Mouse (Mus musculus) cerebellum, adult 9-10 months (tissue): Measurements from ENCODE around the gene Kcnd1.

Experiments used
- DNase-seq: peaks from one replicate; pipeline ENCODE4 v3.0.0; 2022

The Kcnd1 gene

DNA sequence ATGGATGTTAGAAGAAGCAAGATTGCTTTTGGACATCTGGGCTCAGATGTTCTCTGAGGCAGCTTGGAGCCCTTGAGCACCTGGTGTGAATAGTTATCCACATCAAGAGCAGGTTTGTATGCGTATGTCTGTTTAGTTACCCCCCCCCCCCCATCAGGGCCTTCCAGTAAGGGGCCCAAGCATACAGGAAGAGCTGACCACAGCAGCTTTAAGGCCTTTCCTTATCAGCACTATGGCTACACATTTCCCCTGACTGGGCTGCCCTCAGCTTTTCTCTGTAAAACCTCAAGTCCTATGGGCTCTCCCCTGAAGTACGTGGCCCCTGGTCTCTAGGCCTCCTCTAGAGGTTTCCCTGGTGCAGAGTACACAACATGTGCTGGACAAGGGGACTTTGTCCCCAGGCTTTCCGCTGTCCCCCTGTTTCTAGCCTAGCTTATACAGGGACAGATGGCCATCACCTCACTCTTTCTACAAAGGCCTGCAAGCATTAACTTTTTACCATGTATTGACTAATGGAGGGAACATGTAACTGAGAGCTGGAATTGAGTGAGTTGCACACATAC is 37.2 kb downstream of the Kcnd1 start:
- DNase-seq: no peak

DNA sequence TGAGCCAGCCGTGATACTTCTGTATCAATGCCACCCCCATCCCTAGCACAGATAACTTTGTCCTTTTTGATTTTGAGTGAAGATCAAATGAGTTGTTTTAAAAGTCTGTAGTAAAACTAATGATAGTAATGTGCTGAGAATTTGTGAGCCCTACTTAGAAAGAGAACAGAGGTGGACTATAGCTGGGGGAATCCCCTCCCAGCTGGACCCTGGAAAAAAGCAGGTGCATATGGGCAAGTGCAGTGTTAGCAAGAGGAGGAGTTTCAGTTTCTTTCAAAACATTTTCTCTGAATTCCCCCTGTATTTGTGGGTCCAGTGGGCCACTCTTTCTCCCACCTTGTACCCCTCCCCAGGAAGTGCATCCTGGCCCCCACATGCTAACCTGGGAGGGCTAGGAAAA is 41.1 kb downstream of the Kcnd1 start:
- DNase-seq: no peak

- no peak for DNase-seq
Observed at GRCm38 (mm10) chrX:7864551-7864950, 42.5 kb downstream of the Kcnd1 start.

- DNase-seq: no peak
Observed at GRCm38 (mm10) chrX:7865343-7865742, 43.3 kb downstream of the Kcnd1 start.

- DNase-seq: no peak
Observed at GRCm38 (mm10) chrX:7865786-7866185, 43.7 kb downstream of the Kcnd1 start.

DNA sequence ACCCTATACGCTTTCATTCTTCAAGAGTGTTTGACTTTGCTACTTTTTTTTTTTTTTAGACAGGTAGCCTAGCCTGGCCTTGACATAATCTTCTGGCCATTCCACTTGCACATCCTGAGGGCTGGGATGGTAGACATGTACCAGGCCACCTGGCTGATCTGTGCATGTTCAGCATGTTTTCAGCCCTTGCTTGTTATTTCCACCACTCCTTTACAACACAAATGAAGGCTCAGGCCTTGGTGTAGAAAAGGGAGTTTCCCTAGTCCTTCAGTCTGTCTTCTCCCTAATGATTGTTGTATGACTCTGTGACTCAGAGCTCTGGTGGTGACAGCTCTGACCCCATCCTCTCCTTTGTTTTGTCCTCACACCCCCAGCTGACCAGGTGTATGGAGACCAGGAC is 45.1 kb downstream of the Kcnd1 start:
- DNase-seq: no peak

GRCm38 (mm10) chrX:7868506-7868905 is 46.4 kb downstream of the Kcnd1 start:
- DNase-seq: no peak

- DNase-seq: no peak
Observed at GRCm38 (mm10) chrX:7869826-7870225, 47.7 kb downstream of the Kcnd1 start.

DNA sequence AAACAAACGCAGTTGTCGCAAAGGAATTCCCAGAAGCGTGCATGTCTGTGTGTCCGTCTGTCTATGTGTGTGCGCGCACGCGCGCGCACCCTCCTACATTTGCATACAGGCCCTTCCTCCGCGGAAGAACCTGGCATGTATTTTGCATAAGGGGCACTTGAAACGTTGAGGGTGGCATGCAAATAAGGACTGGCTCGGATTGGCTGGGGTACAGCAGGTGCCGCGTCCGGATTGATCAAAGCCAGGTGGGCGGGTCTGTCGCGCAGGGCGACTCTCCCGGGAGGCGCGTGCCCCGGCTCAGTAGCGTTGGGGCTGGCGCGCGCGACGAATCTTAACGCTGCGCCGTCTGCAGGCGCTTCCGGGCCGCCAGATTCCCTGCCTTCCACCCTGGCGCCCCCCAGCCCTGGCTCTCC is 55.9 kb downstream of the Kcnd1 start, which contains the start of gene Pim2:
Gene Pim2, plus strand, starts transcription at position 256 of the 413 bp plus-strand sequence.
- peak; percentile 93 for DNase-seq

DNA sequence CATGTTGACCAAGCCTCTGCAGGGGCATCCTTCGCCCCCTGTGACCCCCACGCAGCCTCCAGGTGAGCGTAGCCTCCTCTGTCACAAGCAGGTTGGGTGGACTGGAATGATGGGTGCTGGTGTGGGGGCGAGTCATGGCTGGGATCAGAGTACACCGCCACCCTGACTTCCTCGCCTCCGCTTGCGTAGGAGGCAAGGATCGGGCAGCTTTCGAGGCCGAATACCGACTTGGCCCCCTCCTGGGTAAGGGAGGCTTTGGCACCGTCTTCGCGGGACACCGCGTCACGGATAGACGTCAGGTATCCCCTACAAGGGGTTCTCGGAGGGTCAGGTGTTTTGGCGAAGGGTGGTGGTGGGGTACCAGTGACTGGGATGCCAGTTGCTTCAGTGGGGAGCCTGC is 56.4 kb downstream of the Kcnd1 start:
- DNase-seq: peak; percentile 67

GRCm38 (mm10) chrX:7879819-7880218 is 57.7 kb downstream of the Kcnd1 start:
- DNase-seq: peak; percentile 86

- peak; percentile 92 for DNase-seq
Observed at GRCm38 (mm10) chrX:7883841-7884567, 61.9 kb downstream of the Kcnd1 start, which contains the start of gene Slc35a2. Slc35a2 (plus strand) TSS chrX:7884028.
